Mouse (Mus musculus) urinary bladder, adult 2 months (tissue): ENCODE data around the gene Tgfbr3. TPM values are rescaled to one million over a fixed set of nuclear protein-coding genes. Genes with fewer than 3 reads are reported as not detected.

Experiments
- DNase-seq: peaks from one replicate; pipeline ENCODE4 v3.0.0; 2022; ENCODE audit warnings: low spot score
- polyA plus RNA-seq: library from polyadenylated mRNA; depleted of rRNA; stranded (reverse); fragments of >200 nt; gene quantifications from 2 replicates; pipeline ENCODE4 v1.2.3, GENCODE M21; 2012; rRNA removed

The Tgfbr3 gene
- polyA plus RNA-seq, 1 experiment: 42.5 TPM

- no peak for DNase-seq
Measured at GRCm38 (mm10) chr5:107080986-107081624, 208.3 kb downstream of the Tgfbr3 start.

GRCm38 (mm10) chr5:107079920-107080319 is 209.5 kb downstream of the Tgfbr3 start:
- no peak for DNase-seq

GRCm38 (mm10) chr5:107079146-107079638 is 210.2 kb downstream of the Tgfbr3 start:
- no peak for DNase-seq

GRCm38 (mm10) chr5:107078361-107078760 is 211.1 kb downstream of the Tgfbr3 start:
- no peak for DNase-seq

- no peak for DNase-seq
Measured at GRCm38 (mm10) chr5:107077900-107078299, 211.5 kb downstream of the Tgfbr3 start.

GRCm38 (mm10) chr5:107074980-107075583 is 214.3 kb downstream of the Tgfbr3 start:
- DNase-seq: no peak

- no peak for DNase-seq
Measured at GRCm38 (mm10) chr5:107074350-107074749, 215.1 kb downstream of the Tgfbr3 start.

GRCm38 (mm10) chr5:107073536-107073935 is 215.9 kb downstream of the Tgfbr3 start:
- no peak for DNase-seq

GRCm38 (mm10) chr5:107068146-107068545 is 221.3 kb downstream of the Tgfbr3 start:
- no peak for DNase-seq

GRCm38 (mm10) chr5:107067531-107067930 is 221.9 kb downstream of the Tgfbr3 start:
- DNase-seq: no peak

- DNase-seq: no peak
Measured at GRCm38 (mm10) chr5:107064922-107065321, 224.5 kb downstream of the Tgfbr3 start.

GRCm38 (mm10) chr5:107062229-107062852 is 227.1 kb downstream of the Tgfbr3 start:
- no peak for DNase-seq

GRCm38 (mm10) chr5:107059514-107059913 is 229.9 kb downstream of the Tgfbr3 start:
- DNase-seq: no peak

GRCm38 (mm10) chr5:107058642-107059041 is 230.8 kb downstream of the Tgfbr3 start:
- no peak for DNase-seq

Other genes starting within 250 kb of the Tgfbr3 start
- 2.5 and 2.7 TPM in 2 replicates for gene Brdt, start 41.5 kb upstream of the Tgfbr3 start, polyA plus RNA-seq
- gene Ephx4, start 113.1 kb upstream of the Tgfbr3 start, polyA plus RNA-seq: 0.40 and 0.70 TPM in 2 replicates
- not detected in 2 replicates for gene Lpcat2b, start 141.9 kb upstream of the Tgfbr3 start, polyA plus RNA-seq
- gene Btbd8, start 148.4 kb upstream of the Tgfbr3 start, polyA plus RNA-seq: 3.5 and 3.7 TPM in 2 replicates
- 0.04 and 0.12 TPM in 2 replicates for gene Gm42669, start 218.0 kb upstream of the Tgfbr3 start, polyA plus RNA-seq
- 0.06 TPM in 1 of 2 replicates, not detected in the other for gene 1700028K03Rik, start 245.1 kb upstream of the Tgfbr3 start, polyA plus RNA-seq